Mouse (Mus musculus): ENCODE measurements around the gene Zfp518b. TPM values are rescaled to one million over a fixed set of nuclear protein-coding genes. Genes with fewer than 3 reads are reported as not detected.

Gene Zfp518b
- polyA plus RNA-seq (2012; rRNA removed), result 0.71 and 0.90 TPM in 2 replicates

GRCm38 (mm10) chr5:38684164-38684911 lies at the start of gene Zfp518b:
TSS of gene Zfp518b (minus strand) at chr5:38684826.

Other genes with a start within 250 kb of the Zfp518b start
- gene Slc2a9, start 181.7 kb downstream of the Zfp518b start, polyA plus RNA-seq (2012; rRNA removed), result 3.3 and 3.6 TPM in 2 replicates
- 239 and 255 TPM in 2 replicates for gene Wdr1, start 121.6 kb downstream of the Zfp518b start, polyA plus RNA-seq (2012; rRNA removed)
- gene Clnk, start 192.0 kb upstream of the Zfp518b start, polyA plus RNA-seq (2012; rRNA removed), result 0.10 TPM in 1 of 2 replicates, not detected in the other